Mouse (Mus musculus): Measurements from ENCODE around the gene Gdpgp1.

The Gdpgp1 gene

GRCm38 (mm10) chr7:80232489-80233029, at the start of gene Gdpgp1, which contains the start of gene Cib1:
Gene Gdpgp1, plus strand, starts transcription at chr7:80232865.
Gene Cib1, minus strand, starts transcription at chr7:80232813.
- peak; percentile 91 for DNase-seq (ENCODE audit: low read depth)

- no peak for DNase-seq (ENCODE audit: low read depth)
Measured at GRCm38 (mm10) chr7:80183466-80183865, 49.2 kb upstream of the Gdpgp1 start.

GRCm38 (mm10) chr7:80183969-80184368, 48.7 kb upstream of the Gdpgp1 start:
- no peak for DNase-seq (ENCODE audit: low read depth)

GRCm38 (mm10) chr7:80184551-80184950, 48.1 kb upstream of the Gdpgp1 start:
- no peak for DNase-seq (ENCODE audit: low read depth)

GRCm38 (mm10) chr7:80184968-80185367, 47.7 kb upstream of the Gdpgp1 start:
- DNase-seq (ENCODE audit: low read depth): no peak

GRCm38 (mm10) chr7:80186021-80186420, 46.6 kb upstream of the Gdpgp1 start:
- no peak for DNase-seq (ENCODE audit: low read depth)

- DNase-seq (ENCODE audit: low read depth): no peak
Measured at GRCm38 (mm10) chr7:80186531-80187296, 46.0 kb upstream of the Gdpgp1 start, which contains the start of gene Sema4b. Gene Sema4b, plus strand, starts transcription at chr7:80186841.

- no peak for DNase-seq (ENCODE audit: low read depth)
Measured at GRCm38 (mm10) chr7:80187501-80187900, 45.2 kb upstream of the Gdpgp1 start.

GRCm38 (mm10) chr7:80188579-80189125, 44.0 kb upstream of the Gdpgp1 start:
- no peak for DNase-seq (ENCODE audit: low read depth)

- DNase-seq (ENCODE audit: low read depth): no peak
Measured at GRCm38 (mm10) chr7:80189147-80189933, 43.3 kb upstream of the Gdpgp1 start.

GRCm38 (mm10) chr7:80191455-80191854, 41.2 kb upstream of the Gdpgp1 start:
- DNase-seq (ENCODE audit: low read depth): no peak

GRCm38 (mm10) chr7:80192226-80193061, 40.2 kb upstream of the Gdpgp1 start:
- peak; percentile 52 for DNase-seq (ENCODE audit: low read depth)

- no peak for DNase-seq (ENCODE audit: low read depth)
Measured at GRCm38 (mm10) chr7:80193941-80194739, 38.5 kb upstream of the Gdpgp1 start.

GRCm38 (mm10) chr7:80195146-80195545, 37.5 kb upstream of the Gdpgp1 start:
- DNase-seq (ENCODE audit: low read depth): no peak

GRCm38 (mm10) chr7:80195576-80196263, 36.9 kb upstream of the Gdpgp1 start:
- no peak for DNase-seq (ENCODE audit: low read depth)

GRCm38 (mm10) chr7:80197371-80197770, 35.3 kb upstream of the Gdpgp1 start:
- DNase-seq (ENCODE audit: low read depth): no peak

- DNase-seq (ENCODE audit: low read depth): peak; percentile 51
Measured at GRCm38 (mm10) chr7:80197941-80198778, 34.5 kb upstream of the Gdpgp1 start.

- DNase-seq (ENCODE audit: low read depth): no peak
Measured at GRCm38 (mm10) chr7:80198863-80199262, 33.8 kb upstream of the Gdpgp1 start.

- DNase-seq (ENCODE audit: low read depth): no peak
Measured at GRCm38 (mm10) chr7:80199286-80199685, 33.4 kb upstream of the Gdpgp1 start.

Data from fibroblast of lung, adult 2 months (primary cell).